Mouse (Mus musculus): Measurements from ENCODE around the gene Egln3.

Egln3 gene

DNA sequence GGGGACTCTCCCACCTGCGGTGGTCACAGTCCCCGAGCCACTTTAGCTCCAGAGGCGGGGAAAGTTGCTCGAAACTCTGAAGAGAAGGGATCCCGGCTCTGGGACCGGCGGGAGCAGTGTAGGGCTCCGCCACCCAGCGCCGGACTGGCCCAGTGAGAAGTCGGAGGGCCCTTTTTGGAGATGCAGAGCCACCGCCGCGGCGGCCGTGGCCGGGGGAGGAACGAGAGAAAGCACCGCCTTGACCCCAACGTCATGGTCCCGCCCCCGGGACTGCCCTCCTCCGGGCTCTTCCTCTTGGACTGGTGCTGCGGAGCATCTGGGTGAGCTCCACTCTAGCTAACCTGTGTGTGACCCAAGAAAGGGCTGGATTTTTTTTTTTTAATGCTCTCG lies at the start of gene Egln3:
Gene Egln3 (minus strand): TSS at position 205 of the 390 bp plus-strand sequence.
- in situ Hi-C loops (cut with MboI, MseI): loop anchor here (5.0 kb wide), 1 partner anchor 109 kb away; no protein-coding TSS in a partner anchor

DNA sequence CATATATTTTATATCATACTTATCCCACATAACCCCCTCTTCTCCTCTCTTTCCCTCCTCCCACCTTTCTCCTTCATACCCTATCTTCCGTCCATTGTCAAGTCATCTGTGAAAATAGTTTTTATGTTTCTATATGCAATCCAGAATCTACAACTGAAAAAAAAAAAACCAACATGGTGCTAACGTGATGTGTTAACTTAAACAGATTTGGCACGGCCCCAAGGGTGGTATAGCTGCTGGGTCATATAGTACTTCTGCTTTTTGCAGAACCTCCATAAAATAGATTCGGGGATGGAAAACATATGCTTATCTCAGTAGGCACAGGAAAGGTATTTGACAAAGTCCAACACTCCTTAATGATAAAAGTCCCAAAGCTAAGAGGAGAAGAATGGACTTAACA lies 49.8 kb upstream of the Egln3 start:
- in situ Hi-C loops (cut with MboI, MseI): no loop called here

DNA sequence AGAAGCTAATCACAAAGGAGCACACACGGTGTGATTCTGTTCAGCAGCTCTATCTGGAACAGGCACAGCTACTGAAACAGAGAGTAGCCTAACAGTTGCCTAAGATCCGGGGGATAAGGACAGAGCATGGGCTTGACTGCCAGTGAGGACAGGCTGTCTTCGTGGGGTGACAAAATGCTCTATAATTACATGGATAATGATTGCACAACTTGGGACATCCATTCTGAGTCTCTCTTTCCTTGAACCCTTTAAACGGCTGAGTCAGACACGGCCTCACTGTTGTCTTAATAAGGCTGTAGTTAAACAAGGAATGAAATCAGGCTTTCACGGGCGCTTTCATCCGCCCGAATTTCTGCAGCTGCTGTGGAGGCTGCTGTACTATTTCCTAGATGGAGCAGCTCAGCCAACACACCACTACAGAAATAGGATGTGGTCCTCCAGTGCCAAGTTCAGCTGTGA lies 48.3 kb upstream of the Egln3 start:
- in situ Hi-C loops (cut with MboI, MseI): no loop called here

DNA sequence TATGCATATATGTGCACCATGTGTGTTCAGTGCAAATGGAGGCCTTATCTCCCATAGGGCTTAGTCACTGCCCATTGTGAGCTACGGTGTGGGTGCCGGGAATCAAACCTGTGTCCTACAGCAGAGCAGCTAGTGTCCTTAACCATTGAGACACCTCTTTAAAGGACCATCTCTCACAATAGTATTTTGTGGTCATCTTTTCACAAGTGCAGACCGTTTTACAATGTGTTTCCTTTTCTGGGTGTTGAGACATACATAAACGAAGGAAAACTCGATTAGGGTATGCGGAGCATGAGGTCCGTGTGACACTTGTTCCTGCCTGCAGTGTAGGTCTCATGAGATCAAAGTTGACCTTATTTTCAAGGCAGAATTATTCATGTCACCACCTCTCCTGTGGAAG lies 44.2 kb upstream of the Egln3 start:
- in situ Hi-C loops (cut with MboI, MseI): no loop called here

DNA sequence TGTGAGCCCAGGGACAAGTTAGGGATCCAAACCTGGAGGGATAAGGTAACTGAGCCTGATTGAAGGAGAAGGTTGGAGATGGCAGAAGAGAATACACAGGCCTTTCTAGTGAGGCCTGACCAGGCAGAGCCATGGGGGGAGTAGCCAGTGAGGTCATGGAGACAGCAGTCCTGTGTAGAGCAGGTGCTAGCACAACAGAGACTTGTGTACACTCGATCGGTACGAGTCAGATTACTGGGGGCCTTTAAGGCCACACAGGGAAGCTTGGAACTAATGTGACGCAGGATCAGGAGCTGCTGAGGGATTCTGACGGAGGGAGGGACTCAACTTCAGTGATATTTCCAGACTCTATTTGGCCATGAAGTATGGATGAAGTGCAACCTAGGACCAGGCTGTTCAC lies 39.5 kb upstream of the Egln3 start:
- in situ Hi-C loops (cut with MboI, MseI): no loop called here

DNA sequence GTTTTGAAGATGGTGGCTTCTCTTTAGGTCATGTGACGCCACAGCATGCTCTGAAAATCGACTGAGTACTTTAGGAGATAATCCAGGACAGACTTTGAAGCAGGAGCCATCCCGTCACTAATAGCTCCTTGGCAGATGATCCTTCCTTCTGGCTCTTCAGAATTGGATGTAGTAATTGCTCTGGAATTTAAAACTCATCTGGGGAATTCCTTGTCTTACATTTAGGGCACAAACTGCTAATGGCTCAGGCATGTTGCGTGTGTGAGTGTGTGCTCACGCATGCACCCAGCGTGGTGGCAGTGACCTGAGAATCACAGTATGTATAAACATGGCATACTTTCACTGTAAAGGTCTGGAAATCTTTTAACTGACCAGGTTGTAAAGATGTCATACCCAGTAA lies 38.3 kb upstream of the Egln3 start:
- in situ Hi-C loops (cut with MboI, MseI): no loop called here

DNA sequence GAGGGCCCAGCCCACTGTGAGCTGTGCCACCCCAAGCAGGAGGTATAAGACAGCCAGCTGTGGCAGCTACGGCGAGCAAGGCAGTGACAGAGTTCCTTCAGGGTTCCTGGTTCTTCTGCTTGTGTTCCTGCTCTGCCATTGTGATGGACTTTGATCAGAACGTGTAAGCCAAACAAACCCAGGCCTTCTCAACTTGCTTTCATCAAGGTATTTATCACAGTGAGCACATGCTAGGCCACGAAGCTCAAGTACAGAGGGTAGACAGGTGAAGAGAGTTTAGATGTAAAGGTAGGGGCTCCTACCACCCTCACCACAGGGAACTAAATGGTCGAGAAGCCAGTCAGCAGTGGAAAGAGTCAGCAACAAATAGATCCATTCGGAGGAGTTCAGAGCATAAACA lies 30.1 kb upstream of the Egln3 start:
- in situ Hi-C loops (cut with MboI, MseI): no loop called here

DNA sequence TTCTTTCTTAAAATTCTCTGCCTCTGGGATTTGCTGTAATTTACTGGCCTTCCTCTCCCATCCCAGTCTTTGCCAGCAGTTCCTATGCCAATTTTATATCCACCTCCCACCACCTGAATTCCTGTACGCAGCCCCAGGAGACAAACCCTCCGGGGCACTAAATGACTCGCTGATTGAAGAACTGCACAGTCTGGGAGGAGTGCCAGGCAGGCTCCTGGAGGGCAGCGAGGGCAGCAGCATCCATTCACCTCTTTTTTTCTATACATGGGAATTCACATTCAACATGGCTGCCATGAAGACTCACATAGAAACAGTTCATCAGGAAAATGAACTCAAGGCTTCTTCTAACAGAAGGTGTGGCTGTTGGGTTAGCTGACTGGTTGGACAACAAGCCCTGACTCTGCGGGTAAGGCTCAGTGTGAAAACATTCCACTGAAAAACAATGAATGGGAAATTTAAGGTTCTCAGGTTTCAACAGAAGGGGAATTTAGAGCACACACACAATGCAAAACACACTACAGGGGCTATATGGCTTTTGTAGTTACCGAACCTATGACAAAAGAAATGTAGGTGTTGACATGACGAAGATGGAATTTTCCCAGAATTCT lies 29.4 kb upstream of the Egln3 start:
- in situ Hi-C loops (cut with MboI, MseI): no loop called here

DNA sequence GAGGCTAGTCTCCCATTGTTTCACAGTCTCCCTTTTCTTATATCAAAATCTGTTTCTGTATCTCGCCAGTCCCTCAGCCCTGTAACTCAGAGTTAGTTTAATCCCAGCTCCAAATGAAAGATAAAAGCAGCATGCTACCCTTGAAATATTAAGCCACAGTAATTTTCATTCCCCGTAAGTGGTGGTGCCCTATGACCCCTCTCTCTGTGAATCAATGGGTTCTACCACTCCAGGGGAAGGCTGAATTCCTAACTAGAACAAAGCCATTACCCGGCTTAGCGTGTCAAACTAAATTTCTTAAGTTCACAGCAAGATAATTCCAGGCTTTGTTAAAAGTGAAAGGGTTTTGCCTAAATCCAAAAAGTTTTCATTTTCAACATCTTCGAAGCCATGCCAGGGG lies 28.8 kb upstream of the Egln3 start:
- in situ Hi-C loops (cut with MboI, MseI): no loop called here

DNA sequence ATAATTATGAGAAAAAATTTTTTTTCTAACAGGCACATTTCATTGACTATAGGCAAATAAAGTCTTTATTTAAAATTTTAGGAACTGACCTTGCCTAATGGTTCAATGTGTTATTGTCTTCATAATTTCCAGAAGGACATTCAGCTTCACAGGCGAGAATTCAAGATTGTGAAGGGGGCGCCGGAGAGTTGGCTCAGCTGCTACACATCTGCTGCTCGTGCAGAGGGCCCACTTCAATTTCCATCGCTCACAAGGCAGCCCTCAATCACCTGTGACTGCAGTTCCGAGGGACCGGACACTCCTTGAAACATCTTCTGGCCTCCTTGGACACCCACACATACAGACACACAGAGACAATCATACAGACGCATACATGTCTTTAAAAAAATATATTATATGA lies 23.9 kb upstream of the Egln3 start:
- in situ Hi-C loops (cut with MboI, MseI): no loop called here

DNA sequence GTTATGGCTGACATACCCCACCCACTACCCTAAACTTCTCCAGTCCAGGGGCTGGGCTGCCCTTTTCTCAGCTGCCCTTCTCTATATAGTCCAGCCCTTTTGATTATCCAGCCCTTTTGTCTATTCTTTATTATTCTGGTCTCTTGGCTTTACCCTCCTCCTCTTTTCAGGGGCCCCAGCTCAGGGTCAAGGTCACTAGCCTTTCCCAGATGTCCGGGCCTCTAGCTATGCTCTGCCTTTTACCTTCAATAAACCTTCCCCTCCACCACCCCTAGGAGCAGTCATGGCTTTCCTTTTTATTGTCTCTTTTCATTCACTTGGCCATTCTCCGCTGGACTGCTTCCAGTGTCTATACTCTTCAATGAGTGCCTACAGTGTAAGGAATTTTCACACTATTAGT lies 22.7 kb upstream of the Egln3 start:
- in situ Hi-C loops (cut with MboI, MseI): no loop called here

DNA sequence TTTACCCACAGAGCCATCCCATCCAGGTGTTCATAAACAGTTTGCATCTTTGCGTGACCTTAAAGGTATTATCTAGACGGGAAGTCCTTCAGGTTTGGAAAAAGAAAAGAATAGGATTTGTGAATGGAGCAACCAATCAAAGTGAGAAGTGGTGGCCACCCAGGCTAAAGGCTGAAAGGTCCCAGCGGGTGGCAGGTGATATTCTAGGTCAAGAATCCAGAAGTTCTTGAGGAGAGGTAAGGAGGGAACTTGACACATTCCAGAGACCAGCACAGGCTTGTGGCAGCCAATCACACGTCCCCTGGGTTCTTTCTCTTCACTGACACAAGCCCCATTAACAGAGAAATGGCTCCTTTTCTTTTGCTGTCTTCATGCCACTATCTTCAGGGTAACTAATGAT lies 21.9 kb upstream of the Egln3 start:
- in situ Hi-C loops (cut with MboI, MseI): no loop called here

DNA sequence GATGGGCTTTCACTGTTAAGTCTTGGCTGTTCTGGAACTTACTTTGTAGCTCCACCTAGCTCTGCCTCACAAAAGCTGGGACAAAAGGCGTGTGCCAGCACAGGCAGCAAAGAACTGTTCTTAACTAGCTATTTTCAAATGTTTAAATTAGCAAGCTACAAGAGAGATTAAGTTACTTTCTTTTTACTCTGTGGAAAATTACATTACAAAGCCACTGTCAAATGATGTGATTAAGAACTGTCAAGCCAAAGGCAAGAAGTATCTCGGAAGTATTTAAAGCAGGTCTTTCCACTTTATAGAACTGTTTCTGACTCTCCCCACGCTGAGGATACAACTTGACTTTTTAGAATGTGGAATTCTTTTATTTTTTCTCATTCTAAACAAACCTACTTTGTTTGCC lies 21.4 kb upstream of the Egln3 start:
- in situ Hi-C loops (cut with MboI, MseI): no loop called here

DNA sequence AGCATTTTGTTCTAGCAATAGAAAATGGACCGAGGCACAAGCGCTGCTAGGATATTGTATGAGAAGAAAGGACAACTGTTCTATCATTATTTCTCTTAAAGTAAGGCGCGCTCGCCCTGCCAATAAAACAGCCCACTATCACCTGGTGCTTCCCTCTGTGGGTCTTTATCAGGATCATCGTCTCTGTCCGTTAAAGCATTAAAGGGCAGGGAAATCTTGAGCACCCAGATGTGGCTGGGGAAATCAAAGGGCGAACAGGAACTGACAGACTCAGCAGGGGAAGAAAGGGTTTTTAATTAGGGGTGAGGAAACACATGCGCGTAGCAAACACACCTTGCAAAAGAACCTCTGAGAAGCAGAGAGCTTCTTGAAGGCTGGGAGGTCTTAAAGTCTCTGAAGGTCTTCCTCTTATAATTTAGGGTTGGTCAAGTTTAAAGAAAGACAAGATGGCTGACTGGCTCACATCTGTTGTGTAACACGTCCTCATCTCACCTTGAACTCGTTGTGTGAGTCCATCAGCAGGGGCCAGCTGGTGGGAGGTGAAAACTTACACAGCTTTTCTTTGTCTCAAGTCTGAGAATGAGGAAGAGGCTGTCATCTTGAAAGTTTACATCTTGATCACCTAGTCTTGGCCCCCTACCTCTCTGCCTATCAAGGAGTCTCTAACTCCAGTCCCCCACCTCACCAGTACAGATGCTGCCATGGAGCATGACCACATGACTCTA lies 18.5 kb upstream of the Egln3 start:
- in situ Hi-C loops (cut with MboI, MseI): no loop called here

DNA sequence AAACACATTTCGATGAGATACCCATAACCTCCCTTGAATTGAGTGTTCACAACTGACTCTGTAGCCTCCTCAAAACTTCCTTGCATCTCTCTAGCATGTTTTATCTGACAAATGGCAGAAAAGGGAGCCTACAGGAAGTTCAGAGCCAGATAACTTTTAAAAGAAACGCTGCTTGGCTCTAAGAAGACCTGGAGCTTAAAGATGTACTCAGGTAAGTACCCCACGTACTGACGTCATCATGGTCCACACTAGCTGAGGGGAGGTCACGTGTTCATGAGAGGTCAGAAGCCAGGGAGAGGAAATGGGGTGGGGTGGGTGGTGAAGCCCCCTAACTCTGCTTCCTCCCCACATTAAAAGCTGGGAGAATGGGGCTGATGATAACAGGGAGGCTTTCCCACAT lies 13.0 kb upstream of the Egln3 start:
- in situ Hi-C loops (cut with MboI, MseI): no loop called here

DNA sequence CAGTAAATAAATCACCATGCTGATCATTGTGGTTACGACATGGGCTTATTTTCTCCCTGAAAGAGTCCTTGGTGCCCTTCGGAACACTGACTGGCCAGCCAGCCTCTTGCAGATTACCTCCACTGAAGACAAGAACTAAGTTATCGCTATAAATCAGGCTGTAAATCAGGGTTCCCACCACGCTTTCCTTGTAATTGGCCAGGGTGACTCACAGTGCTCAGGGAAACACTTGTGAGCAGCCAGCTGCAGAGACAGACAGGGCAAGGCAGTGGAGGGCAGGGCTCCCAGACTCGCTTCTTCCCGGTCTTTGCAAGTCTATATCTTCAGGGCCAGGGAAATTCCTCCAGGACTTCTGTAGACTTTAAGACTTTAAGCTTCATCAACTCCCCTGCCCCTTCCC lies 10.8 kb upstream of the Egln3 start:
- in situ Hi-C loops (cut with MboI, MseI): no loop called here

DNA sequence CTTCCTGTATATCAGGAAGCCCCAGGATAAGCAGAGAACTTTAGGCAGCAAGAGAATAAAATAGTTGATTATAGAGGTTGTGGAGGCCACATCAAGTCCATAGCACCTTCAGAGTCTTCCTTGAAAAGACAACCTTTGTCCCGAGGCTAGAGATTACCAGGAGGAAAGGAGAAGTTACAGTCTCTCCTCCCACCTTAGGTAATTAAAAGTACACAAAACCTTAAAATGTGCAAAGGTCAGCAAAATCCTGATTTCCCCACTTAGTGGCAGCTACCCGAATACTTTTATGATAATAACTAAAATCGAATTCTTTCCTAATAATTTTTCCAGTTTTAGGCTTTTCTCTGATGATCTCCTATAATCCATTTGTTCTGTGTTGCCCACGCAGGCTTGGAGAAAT lies 10.2 kb upstream of the Egln3 start:
- in situ Hi-C loops (cut with MboI, MseI): no loop called here

DNA sequence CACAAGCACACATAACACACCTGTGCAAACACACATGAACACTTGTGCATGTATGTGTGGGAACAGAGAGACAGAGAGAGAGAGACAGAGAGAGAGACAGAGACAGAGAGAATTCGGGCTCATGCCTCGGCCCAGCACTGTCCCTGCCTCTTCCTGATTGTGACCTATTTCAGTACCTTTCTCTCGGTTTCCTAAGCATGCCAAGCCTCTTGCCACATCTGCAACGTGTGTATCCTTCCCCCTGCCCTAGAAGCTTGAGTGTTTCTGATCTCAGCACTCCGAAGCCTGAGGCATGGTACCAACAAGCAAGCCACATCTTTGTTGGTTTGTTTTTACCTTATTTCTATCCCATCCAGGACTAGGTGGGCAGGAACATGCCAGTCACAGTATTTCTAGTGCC lies 9.6 kb upstream of the Egln3 start:
- in situ Hi-C loops (cut with MboI, MseI): no loop called here

DNA sequence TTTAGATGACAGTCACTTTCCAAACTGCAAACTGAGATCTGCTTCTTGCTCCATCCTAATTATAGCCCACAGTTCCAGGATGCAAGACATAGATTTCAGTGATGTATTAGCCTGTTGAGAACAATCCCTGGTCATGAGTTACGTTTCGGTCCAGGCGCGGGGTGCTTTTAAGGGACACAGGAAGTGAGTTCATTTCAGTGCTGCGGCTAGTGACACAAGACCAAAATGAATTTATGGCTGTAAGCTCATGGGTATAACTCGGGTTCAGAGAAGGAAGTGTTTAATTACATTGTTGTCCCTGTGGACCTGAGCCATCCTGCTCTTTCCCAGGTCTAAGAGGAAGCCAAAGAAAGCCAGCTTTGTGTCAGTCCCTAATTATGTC lies 5.5 kb upstream of the Egln3 start:
- in situ Hi-C loops (cut with MboI, MseI): no loop called here

DNA sequence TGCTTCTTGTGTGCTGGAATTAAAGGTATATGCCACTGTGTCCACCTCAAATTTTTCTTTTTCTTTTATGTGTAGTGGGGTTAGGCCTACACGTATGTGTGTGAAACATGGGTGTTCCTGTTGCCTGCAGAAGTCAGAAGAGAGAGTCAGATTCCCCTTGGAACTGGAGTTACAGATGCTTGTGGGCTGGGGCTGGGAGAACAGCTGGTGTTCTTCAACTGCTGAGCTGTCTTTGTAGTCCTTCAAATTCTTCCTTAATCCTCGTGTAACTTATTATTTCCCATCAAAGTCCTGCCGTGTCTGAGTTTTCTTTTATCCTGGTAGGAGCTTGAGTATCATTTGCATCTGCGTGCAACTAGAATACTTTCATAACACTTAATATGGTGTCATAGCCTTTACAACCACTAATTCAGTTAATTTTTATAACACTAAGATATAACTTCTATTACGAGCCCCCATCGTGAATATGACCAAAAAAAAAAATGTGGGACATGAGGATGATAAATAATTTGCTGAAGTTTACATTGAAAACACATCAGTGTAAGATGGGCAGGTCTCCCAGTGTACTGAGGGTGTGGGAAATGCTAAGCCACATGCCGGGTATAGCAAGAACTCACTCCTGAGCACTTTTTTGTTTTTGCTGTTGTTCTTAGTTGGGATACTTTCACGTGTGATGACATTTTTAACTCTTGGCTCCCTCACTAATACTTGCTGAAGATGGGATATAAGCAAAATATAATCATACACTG lies 4.9 kb upstream of the Egln3 start:
- in situ Hi-C loops (cut with MboI, MseI): no loop called here

DNA sequence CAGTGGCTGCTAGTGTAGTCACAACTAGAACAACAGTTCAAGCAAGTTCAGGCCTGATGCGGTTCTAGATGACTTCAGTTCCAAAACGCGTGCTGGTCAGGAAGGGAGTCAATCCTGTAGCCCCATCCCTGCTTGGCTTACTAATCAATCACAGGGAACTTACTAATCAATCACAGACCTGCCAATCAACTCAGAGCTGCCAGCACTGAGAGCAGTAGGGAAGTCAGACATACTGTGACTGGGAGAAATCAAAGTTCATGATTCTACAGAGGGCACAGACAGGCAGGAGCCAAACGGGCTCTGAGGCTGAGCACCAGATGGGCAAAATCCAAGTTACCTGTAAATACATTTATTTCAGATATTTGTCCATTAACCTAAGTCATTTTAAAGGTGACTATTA lies 2.1 kb upstream of the Egln3 start:
- in situ Hi-C loops (cut with MboI, MseI): no loop called here

DNA sequence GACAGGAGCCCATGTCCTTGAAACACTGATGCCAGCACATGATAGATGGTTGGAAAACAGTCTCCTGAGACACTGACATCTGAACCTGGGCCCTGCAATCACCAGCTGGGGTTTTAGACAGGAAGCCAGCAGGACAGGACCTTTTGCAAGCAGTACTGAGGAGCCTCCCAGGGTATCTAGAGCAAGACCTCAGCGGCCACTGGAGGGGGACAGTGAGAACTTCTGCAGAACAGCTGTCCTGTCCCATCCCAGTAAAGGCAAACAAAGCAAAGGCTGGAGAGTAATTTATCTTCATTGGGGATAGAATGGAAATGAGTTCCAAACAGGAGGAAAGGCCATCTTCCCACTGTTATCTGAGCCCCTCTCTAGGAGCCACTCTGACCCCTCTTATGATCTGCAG lies 1.5 kb upstream of the Egln3 start:
- in situ Hi-C loops (cut with MboI, MseI): no loop called here
